Mouse (Mus musculus) bone marrow, adult 2 months (tissue): ENCODE measurements around the gene Hsd11b2. TPM values are rescaled to one million over a fixed set of nuclear protein-coding genes. Genes with fewer than 3 reads are reported as not detected.
A peak's percentile ranks its signal among the peaks of the same experiment; 100 is the strongest.

ENCODE experiments used
- H3K27ac ChIP-seq: fragments of 200-500 bp; 2 replicates; pipeline ENCODE4 v1.5.1; 2012; ENCODE audit warnings: low read depth, mild to moderate bottlenecking, control low read depth, inconsistent platforms, low read length; ENCODE audit not compliant: control insufficient read depth, poor library complexity, insufficient read depth
- H3K4me1 ChIP-seq: fragments of 200-500 bp; 2 replicates; pipeline ENCODE4 v1.6.1; 2011; ENCODE audit warnings: low read length; ENCODE audit not compliant: control insufficient read depth, insufficient read depth
- H3K4me3 ChIP-seq: fragments of 200-500 bp; replicated peaks from 2 replicates; pipeline ENCODE3; 2011; ENCODE audit warnings: mild to moderate bottlenecking, low read depth, low read length, control low read depth; ENCODE audit not compliant: control insufficient read depth
- CTCF ChIP-seq: fragments of 200-500 bp; IDR thresholded peaks from 2 replicates; pipeline ENCODE4 v1.5.1; 2011; ENCODE audit warnings: low read length, control low read depth; ENCODE audit not compliant: control insufficient read depth, insufficient read depth
- POLR2A ChIP-seq: fragments of 200-500 bp; IDR thresholded peaks from 2 replicates; pipeline ENCODE4 v1.6.1; 2011; ENCODE audit warnings: low read depth, mild to moderate bottlenecking, control low read depth, low read length, borderline replicate concordance; ENCODE audit not compliant: control insufficient read depth
- WGBS: fragments of 180-500 bp; shearing (Covaris S2); methylation state at CpG from one replicate; pipeline ENCODE4 v1.1.7; 2018; 5-methylcytosine and 5-hydroxymethylcytosine counted together
- polyA plus RNA-seq: library from polyadenylated mRNA; stranded (reverse); fragments of >200 nt; gene quantifications from 2 replicates; pipeline ENCODE4 v1.2.4, GENCODE M21; 2011; ENCODE audit warnings: low replicate concordance; ENCODE audit not compliant: missing spikeins, insufficient read depth, insufficient read length

Gene Hsd11b2
- polyA plus RNA-seq, 1 experiment, result 0.82 TPM

- Histone ChIP-seq H3K27ac (no peak overlapping the region), H3K4me1 (peaks cover 3% of the 10 kb centered on the region), H3K4me3 (no peak overlapping the region)
- TF ChIP-seq POLR2A, result no peak
- no peak for TF ChIP-seq CTCF
- WGBS, result 88% methylated on average over 21 of the region's 21 CpGs
Measured at GRCm38 (mm10) chr8:105521995-105522769, 3.6 kb downstream of the Hsd11b2 start.

- 83% methylated on average over 9 of the region's 9 CpGs for WGBS
- Histone ChIP-seq H3K27ac (no peak overlapping the region), H3K4me1 (peaks cover 3% of the 10 kb centered on the region), H3K4me3 (no peak overlapping the region)
- TF ChIP-seq CTCF (no peak), POLR2A (no peak)
Measured at GRCm38 (mm10) chr8:105522890-105523289, 4.3 kb downstream of the Hsd11b2 start.

DNA sequence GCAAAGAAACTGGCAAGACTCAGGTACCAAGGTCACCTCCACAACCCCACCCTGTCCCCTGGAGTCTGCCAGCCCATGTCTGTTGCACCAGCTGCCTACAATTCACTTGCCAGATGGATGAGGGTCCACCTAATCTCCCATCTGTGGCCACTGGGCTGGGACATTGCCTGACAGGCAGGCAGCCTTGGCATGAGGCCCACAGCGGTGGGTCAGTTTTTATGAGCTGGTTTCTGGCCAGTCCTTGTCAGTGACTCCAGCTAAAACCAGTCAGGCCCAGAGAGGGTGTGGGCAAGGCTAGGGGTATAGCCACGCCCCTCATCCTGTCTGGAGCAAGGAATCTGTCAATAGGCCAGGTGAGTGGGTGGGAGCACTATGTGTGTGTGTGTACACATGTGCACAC is 8.6 kb downstream of the Hsd11b2 start:
- H3K4me3 ChIP-seq, result no peak overlapping the region
- no peak overlapping the region for H3K27ac ChIP-seq
- no peaks in the 10 kb centered on the region; the same call in 1 of the 2 replicates for H3K4me1 ChIP-seq
- 70% methylated on average over 2 of the region's 2 CpGs for WGBS
- TF ChIP-seq POLR2A, result no peak
- TF ChIP-seq CTCF, result no peak

DNA sequence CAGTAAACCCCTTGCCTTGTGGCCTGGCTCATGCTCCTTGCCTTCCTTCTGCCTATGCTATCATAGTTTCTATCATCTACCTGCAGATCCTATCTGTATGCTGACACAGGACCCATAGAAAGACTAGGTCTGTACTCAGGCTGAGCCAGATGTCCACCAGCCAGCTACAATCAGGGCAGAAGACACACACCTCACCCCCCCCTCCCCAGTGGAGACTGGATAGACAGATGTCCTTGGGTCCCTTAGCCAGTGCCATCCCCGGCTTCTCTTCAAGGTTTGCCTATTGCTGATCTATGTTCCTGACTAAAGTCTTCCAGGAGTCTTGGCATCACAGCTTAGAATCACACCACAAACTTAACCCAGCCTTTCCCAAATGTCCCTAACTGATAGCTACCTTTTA is 9.7 kb downstream of the Hsd11b2 start:
- TF ChIP-seq POLR2A (no peak), CTCF (no peak)
- Histone ChIP-seq H3K27ac (no peak overlapping the region), H3K4me1 (no peaks in the 10 kb centered on the region; the same call in 1 of the 2 replicates), H3K4me3 (no peak overlapping the region)
- whole genome bisulfite sequencing, result 92% methylated on average over 1 of the region's 1 CpGs

DNA sequence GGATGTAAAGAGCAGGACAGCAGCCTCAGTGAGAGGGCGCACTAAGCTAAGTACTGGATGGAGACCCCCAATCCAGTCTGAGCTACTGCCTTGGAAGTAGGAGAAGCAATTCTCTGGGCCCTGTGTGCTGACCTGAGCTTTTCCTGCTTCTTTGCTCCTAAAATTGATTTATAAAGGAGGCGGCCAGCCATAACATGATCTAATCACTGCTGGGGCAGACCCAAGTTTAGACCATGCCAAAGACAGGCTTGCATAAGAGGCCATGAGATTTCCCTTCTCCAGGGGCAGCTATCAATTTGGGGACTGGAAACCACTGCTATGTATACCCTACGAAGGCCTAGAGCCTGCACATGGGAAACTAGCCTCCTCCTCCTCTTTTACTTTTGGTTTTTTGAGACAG is 10.7 kb downstream of the Hsd11b2 start:
- TF ChIP-seq POLR2A (no peak), CTCF (no peak)
- WGBS, result 93% methylated on average over 3 of the region's 3 CpGs
- Histone ChIP-seq H3K27ac (no peak overlapping the region), H3K4me1 (peaks cover 2% of the 10 kb centered on the region; the same call in 1 of the 2 replicates), H3K4me3 (no peak overlapping the region)

- peaks cover 2% of the 10 kb centered on the region; the same call in 1 of the 2 replicates for H3K4me1 ChIP-seq
- WGBS, result 43% methylated on average over 2 of the region's 2 CpGs
Measured at GRCm38 (mm10) chr8:105531774-105532173, 13.2 kb downstream of the Hsd11b2 start.

DNA sequence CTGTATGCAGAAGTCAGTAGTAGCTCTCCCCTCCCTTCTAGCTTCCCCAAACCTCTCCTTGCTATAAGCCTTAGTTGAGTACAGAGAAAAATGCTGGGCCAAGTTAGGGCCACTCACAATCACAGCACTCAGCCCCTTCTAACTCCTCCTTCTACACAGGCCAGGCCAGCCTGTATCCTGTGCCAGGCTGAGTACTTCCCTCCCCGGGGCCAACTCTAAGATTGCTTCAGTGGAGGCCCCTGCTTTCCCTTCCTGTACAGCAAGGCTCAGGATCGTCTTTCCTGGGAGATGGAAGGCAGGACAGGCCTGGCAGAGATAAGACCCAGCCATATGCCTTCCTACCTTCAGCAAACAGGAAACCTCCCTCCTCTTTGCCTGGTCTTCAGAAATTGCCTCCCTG is 14.9 kb downstream of the Hsd11b2 start:
- Histone ChIP-seq H3K4me3 (no peak overlapping the region), H3K27ac (no peak overlapping the region), H3K4me1 (peaks cover 2% of the 10 kb centered on the region; the same call in 1 of the 2 replicates)
- WGBS, result 4% methylated on average over 2 of the region's 2 CpGs
- TF ChIP-seq CTCF, result no peak
- no peak for TF ChIP-seq POLR2A

More at GRCm38 (mm10) chr8:105531774-105532173, 13.2 kb downstream of the Hsd11b2 start:
- no peak overlapping the region for H3K4me3 ChIP-seq
- no peak for TF ChIP-seq POLR2A
- TF ChIP-seq CTCF, result peak; percentile 62
- no peak overlapping the region for H3K27ac ChIP-seq

GRCm38 (mm10) chr8:105533892-105534329 is 15.4 kb downstream of the Hsd11b2 start:
- Histone ChIP-seq H3K4me3 (no peak overlapping the region), H3K4me1 (peaks cover 2% of the 10 kb centered on the region; the same call in 1 of the 2 replicates), H3K27ac (no peak overlapping the region)
- peak; percentile 83 for TF ChIP-seq CTCF
- no peak for TF ChIP-seq POLR2A
- 5% methylated on average over 1 of the region's 1 CpGs for WGBS

GRCm38 (mm10) chr8:105536546-105536945 is 18.0 kb downstream of the Hsd11b2 start:
- no peak overlapping the region for H3K4me3 ChIP-seq
- H3K27ac ChIP-seq, result no peak overlapping the region
- 91% methylated on average over 3 of the region's 3 CpGs for WGBS
- no peak for TF ChIP-seq CTCF
- peaks cover 2% of the 10 kb centered on the region; the same call in 1 of the 2 replicates for H3K4me1 ChIP-seq
